Mouse (Mus musculus) thymus, adult 2 months (tissue): ENCODE results near the gene Perp.

Experiments
- CTCF ChIP-seq: fragments of 200-500 bp; IDR thresholded peaks from 2 replicates; pipeline ENCODE4 v1.5.1; 2012; ENCODE audit warnings: mild to moderate bottlenecking, control low read depth, low read length, moderate library complexity, borderline replicate concordance; ENCODE audit not compliant: control insufficient read depth, poor library complexity, insufficient read depth; ENCODE audit errors: extremely low read depth
- POLR2A ChIP-seq: fragments of 200-500 bp; IDR thresholded peaks from 2 replicates; pipeline ENCODE4 v1.6.1; 2012; ENCODE audit warnings: mild to moderate bottlenecking, low read length, control low read depth, moderate library complexity; ENCODE audit not compliant: control insufficient read depth, poor library complexity, insufficient read depth; ENCODE audit errors: extremely low read depth

DNA sequence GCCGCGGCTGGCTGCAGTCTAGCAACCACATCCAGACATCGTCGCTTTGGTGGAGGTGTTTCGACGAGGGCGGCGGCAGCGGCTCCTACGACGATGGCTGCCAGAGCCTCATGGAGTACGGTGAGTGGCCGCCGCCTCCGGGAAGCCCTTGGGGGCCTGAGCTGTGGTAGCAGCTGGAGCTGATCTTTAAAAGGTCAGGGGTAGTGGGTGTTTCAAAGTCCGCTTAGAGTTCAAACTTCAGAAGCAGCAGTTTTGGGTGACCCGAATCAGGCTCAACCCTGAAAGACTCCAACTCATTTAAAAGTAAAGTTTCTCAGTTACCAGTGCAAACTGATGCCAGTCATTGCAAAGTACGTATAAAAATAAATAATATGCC, 455 bp downstream of the Perp start:
- TF ChIP-seq CTCF (no peak), POLR2A (no peak)
